Mouse (Mus musculus): ENCODE results near the gene Sfta2.

Gene Sfta2

DNA sequence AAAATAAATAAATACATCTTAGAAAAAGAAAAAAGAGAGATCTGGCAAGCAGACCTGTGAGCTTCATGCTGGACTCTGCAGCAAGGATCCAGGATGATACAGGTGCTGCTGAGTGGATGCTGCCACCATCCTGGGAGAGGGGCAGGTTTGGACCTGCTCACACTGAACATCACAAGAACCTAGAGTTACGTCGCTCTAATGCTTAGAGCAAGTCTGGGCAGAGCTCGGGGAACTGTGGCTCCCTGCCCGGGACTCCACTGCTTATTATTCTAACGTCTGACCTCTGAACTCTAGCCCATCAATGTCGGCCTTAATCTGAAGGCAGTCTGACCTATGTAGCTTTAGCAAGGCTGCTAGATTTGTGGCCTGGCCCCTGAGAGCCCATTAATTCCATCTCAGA lies 79.2 kb downstream of the Sfta2 start:
- DNase-seq: no peak

- DNase-seq: no peak
Observed at GRCm38 (mm10) chr17:35681986-35682385, 80.6 kb downstream of the Sfta2 start.

GRCm38 (mm10) chr17:35685061-35685460 lies 83.7 kb downstream of the Sfta2 start:
- no peak for DNase-seq

DNA sequence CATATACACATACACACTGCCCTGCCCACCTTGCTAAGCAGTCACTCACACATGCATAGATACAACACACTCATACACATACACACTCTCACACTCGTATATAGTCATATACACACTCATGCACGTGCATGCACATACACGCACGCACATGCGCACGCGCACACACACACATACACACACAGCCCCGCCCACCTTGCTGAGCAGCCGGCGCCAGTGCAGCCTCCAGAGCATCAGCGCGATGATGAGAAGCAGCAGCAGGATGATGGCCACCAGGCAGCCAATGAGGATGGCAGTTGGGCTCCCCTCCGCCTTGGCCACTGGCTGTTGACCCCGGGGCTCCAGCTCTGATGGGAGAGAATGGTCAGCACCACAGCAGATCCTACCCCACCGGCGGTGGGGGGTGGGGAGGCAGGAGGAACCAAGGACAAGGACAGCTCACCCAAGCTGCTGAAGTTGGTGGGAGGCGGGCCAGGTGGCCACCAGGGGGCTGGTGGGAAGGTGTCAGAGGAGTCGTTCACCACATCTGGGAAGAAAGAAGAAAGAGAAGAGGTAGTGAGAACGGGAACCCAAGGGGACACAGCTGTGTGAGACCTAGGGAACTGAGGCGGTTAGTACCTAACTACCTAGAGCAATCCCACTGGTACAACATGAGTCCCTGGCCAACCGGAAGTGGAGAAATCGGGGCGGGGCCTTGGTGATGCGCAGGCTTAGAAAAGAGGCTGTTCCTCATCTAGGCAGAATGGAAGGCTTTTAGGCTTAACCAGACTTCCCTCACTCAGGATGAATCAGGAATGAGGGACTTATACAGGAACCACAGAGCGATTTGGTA lies 87.2 kb downstream of the Sfta2 start:
- DNase-seq: no peak

DNA sequence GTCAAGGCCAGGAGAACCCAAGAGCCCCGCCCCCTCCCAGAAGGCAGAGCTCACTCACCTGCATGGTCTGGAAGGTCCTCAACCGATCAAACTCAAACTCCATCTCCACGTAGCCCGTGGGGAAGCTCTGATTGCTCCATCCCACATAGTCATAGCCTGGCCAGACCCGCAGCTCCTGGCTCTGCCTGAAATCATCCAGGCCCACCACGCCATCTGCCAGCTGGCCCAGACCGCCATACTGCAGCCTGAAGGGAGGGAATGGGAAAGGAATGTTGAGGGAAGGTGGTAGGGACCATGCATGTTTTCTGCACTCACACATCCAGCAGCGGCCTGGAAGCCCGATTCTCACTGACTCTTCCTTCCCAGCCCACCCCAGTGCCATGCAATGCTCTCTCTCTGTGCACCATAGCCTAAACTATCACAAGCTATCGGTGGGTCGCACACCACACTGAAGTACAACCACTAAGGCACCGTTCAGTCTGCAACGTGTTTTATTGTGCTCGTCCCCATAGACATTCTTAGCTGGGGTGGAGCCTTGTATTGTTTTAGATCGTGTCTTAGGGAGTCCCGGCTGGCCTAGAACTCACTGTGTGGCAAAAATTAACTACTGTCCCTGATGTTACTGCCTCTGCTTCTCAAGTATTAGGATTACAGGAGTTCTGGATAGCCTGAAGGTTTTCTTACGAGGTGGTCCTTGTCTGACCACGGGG lies 88.7 kb downstream of the Sfta2 start:
- DNase-seq: no peak

DNA sequence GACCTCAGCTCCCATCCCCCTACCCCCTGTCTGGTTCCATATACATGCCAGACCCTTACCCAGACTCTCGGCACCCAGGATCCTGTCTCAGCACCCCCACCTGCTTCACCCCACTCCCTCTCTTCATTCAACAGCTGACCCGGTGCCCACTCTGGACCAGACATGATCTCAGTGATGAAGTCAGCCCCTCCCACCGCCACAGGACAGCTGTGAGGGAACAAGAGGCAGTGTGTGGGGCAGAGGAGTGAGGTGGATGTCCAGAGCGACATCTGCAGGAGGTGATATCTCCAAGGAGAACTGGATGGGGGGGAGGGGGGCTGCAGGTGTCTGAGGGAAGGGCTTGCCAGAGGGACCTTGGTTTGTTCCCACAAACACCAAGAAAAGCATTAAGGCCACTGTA lies 90.5 kb downstream of the Sfta2 start:
- no peak for DNase-seq

- no peak for DNase-seq
Observed at GRCm38 (mm10) chr17:35692368-35692767, 91.0 kb downstream of the Sfta2 start.

GRCm38 (mm10) chr17:35693906-35694305 lies 92.6 kb downstream of the Sfta2 start:
- no peak for DNase-seq

- peak; percentile 27 to 35 for DNase-seq
Observed at GRCm38 (mm10) chr17:35695289-35695688, 93.9 kb downstream of the Sfta2 start.

DNA sequence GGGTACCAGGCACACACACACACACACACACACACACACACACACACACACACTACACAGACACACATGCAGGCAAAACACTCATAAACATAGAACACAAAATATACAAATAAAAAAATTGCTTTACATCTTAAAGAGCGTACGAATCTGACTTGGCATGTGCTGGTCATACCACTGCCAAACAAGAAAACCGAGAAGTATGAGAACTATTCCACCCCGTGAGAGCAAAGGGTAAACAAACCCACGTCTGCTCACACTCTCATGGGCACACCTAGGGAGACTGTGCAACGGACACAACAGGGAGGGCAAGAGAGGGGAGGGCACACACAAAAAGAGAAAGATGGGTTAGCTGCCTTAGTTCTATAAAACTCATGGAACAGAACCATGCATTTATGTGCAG lies 95.3 kb downstream of the Sfta2 start:
- DNase-seq: no peak

GRCm38 (mm10) chr17:35697429-35697758 lies 96.0 kb downstream of the Sfta2 start:
- DNase-seq: no peak

- DNase-seq: no peak
Observed at GRCm38 (mm10) chr17:35697759-35698500, 96.6 kb downstream of the Sfta2 start.

- no peak for DNase-seq
Observed at GRCm38 (mm10) chr17:35698501-35698883, 97.1 kb downstream of the Sfta2 start.

DNA sequence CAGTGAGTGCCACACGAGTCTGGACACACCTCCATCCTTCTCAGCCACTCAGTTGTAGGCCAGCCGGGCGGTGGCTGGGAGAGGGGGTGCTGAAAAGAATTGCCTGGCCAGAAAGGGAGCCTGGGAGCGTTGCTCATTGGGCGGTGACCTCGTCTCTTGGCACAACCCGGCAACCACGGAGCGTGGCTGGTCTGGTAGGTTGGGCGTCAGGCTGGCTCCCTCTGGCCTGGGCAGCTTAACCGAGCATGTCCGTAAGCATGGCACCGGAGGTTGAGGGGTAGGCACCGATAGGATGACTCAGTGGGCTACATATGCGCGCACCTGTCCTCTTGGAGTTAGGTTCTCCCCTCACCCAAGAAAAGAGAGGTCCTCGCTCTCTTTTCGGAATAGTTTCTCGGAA lies 98.6 kb downstream of the Sfta2 start:
- DNase-seq: no peak
